Mouse (Mus musculus): ENCODE data around the gene Wfdc5.

GRCm38 (mm10) chr2:164164941-164165340 lies 17.6 kb downstream of the Wfdc5 start:
- TF ChIP-seq CTCF (IDR thresholded peaks at IDR 0.05; ENCODE audit: extremely low read depth, insufficient read length, insufficient replicate concordance, low read depth, low read length) (no peak), POLR2A (IDR thresholded peaks at IDR 0.05; ENCODE audit: low read depth, low read length) (no peak)
